Mouse (Mus musculus) adipocyte (in vitro differentiated cells): ENCODE results near the gene Hivep2.

Source experiments
- DNase-seq: peaks from one replicate; pipeline ENCODE4 v3.0.0-alpha.2; 2016; ENCODE audit warnings: low spot score

Hivep2 gene

GRCm38 (mm10) chr10:14168197-14168844 is 202.4 kb downstream of the Hivep2 start:
- DNase-seq = no peak

- peak; percentile 5 for DNase-seq
Observed at GRCm38 (mm10) chr10:14168869-14169566, 203.1 kb downstream of the Hivep2 start.

GRCm38 (mm10) chr10:14174124-14174523 is 208.2 kb downstream of the Hivep2 start:
- no peak for DNase-seq

- no peak for DNase-seq
Observed at GRCm38 (mm10) chr10:14179424-14180339, 213.8 kb downstream of the Hivep2 start.

- DNase-seq = no peak
Observed at GRCm38 (mm10) chr10:14186352-14186976, 220.6 kb downstream of the Hivep2 start.

- no peak for DNase-seq
Observed at GRCm38 (mm10) chr10:14189050-14189449, 223.2 kb downstream of the Hivep2 start.

- no peak for DNase-seq
Observed at GRCm38 (mm10) chr10:14191202-14191601, 225.3 kb downstream of the Hivep2 start.

- DNase-seq = no peak
Observed at GRCm38 (mm10) chr10:14192156-14192555, 226.3 kb downstream of the Hivep2 start.

- DNase-seq = no peak
Observed at GRCm38 (mm10) chr10:14193702-14194101, 227.8 kb downstream of the Hivep2 start.

GRCm38 (mm10) chr10:14195778-14196650 is 230.1 kb downstream of the Hivep2 start:
- no peak for DNase-seq

- DNase-seq = no peak
Observed at GRCm38 (mm10) chr10:14196785-14197184, 230.9 kb downstream of the Hivep2 start.

- peak; percentile 39 for DNase-seq
Observed at GRCm38 (mm10) chr10:14197261-14197660, 231.4 kb downstream of the Hivep2 start.

GRCm38 (mm10) chr10:14199332-14199731 is 233.5 kb downstream of the Hivep2 start:
- DNase-seq = no peak

GRCm38 (mm10) chr10:14200310-14200709 is 234.4 kb downstream of the Hivep2 start:
- DNase-seq = peak; percentile 83
